Mouse (Mus musculus): ENCODE measurements at regions not wholly inside any gene's neighbourhood (a gene's known extent, or its start where the extent isn't known, plus 50 kb on each side); places are given as distances from the start of the nearest gene placed in this dataset.
"Not testable (repeated sequence)": the region's sequence is repeated elsewhere in the genome, so short reads cannot be mapped to it uniquely, and the experiment has no call there.

GRCm38 (mm10) chr6:64948839-64949238 lies 93.5 kb upstream of the Smarcad1 start:
- not testable (repeated sequence) for DNase-seq

DNA sequence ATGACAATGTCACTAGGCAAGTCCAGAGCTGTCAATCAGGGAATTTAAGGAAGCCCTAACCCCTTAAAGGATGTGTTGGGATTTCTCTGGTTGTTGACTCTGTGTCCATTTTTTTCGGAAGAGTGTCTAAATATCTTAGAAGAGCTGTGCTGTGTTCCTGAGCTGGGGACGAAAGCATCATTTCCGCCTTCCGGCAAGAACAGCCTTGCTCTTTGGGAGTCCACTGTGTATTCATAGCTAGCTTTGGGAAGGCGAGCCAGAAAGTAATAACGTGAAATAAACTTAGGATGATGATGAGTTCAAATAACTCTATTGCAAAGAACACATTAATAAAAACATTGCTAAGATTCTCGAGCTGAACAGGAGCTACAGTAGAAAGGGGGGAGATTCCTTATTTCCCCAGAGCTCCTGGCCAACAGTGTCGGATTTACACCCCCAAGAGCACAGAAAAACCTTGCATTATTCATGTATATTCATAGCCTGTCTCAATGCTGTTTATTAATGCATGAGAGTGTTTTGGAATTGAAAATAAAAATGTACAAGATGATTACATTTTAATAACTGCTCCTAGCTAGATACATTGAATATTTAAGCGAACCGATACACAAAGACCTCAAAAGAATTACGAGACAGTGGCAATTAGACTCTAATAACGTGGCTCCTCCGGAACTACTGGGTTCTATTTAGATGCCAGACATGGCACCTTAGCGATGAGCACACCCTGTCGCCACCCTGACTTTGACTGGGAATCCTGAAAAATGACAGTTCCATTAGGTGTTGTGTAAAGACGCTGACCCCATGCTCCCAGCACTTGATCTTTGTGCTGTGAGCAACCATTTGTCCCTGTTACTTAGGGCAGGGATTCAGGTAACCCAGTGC lies 80.5 kb upstream of the Smarcad1 start:
- no peak for DNase-seq

GRCm38 (mm10) chr6:64962612-64963011 lies 79.8 kb upstream of the Smarcad1 start:
- DNase-seq, result no peak

DNA sequence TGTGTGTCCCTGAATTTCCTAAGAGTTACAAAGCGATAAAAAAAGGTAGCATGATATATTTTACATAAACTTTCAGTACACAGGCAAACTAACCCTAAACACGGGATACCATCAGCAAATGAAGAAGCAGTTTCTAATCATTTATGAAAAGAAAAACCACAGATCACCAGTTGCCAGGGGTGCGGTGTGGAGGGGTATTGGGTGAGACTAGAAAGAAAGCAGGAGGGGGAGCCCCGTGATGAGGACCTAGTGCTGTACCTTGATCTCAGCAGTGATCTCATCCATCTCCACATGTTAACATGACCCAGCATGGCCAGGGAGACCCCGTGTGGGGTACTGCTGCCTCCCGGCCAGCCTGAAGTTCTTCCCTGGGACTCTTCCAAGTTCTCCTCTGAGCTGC lies 77.7 kb upstream of the Smarcad1 start:
- no peak for DNase-seq

- no peak for DNase-seq
These were observed 77.2 kb upstream of the Smarcad1 start for GRCm38 (mm10) chr6:64965203-64965602.

- DNase-seq, result no peak
These were observed 72.2 kb upstream of the Smarcad1 start for GRCm38 (mm10) chr6:64970158-64970557.

DNA sequence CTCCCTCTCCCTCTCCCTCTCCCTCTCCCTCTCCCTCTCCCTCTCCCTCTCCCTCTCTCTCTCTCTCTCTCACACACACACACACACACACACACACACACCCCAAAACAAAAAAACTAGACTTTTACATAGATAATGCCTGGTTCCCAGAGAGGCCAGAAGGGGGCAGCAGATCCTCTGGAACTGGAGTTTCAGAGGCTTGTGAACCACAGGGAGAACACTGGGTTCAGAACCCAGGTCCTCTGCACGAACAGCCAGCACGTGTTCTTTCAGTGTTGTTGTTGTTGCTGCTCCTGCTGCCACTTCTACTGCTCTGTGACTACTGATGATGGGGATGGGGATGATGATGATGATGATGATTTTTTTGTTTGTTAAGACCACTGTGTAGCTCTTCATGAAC lies 68.4 kb upstream of the Smarcad1 start:
- DNase-seq, result peak; percentile 35 to 39

- DNase-seq, result not testable (repeated sequence)
These were observed 67.9 kb upstream of the Smarcad1 start for GRCm38 (mm10) chr6:64974453-64974852.

- no peak for DNase-seq
These were observed 60.3 kb upstream of the Smarcad1 start for GRCm38 (mm10) chr6:64982132-64982531.
